Mouse (Mus musculus) megakaryocyte, embryonic 14.5 days (primary cell): ENCODE measurements around the gene Gm42669.

Experiments
- FLI1 ChIP-seq: IDR thresholded peaks from 2 replicates; pipeline ENCODE4 v1.6.1; 2012; ENCODE audit warnings: low read length, inconsistent platforms, mixed read lengths
- GATA1 ChIP-seq: IDR thresholded peaks from 3 replicates; pipeline ENCODE4 v1.6.1; 2012; ENCODE audit warnings: mixed read lengths, low read length, inconsistent platforms, borderline replicate concordance

GRCm38 (mm10) chr5:107621327-107621726 is 113.9 kb downstream of the Gm42669 start:
- TF ChIP-seq GATA1 (no peak), FLI1 (no peak)
